Comparison of ENCODE assay signal across 19 mouse cellular contexts in genomic region chr2:164137754-164138153, GRCm38 (mm10). TPM values are rescaled to one million over a fixed set of nuclear protein-coding genes. Genes with fewer than 3 reads are reported as not detected.
DNase-seq lines count a peak whose midpoint lies in the region; ATAC-seq and TF ChIP-seq lines count a peak whose summit lies in the region.
"Had no signal": no experiment of that assay in that cellular context is flagged by ENCODE, and none has a peak within 500 bp of the region (broad histone marks: within the 10 kb centered on the region; RNA-seq: fewer than 3 reads in every experiment).

No protein-coding gene starts in this region.

- no peak overlapping the region for H3K27ac ChIP-seq in hindbrain, embryonic 11.5 days (ENCODE audit: low read depth, low read length)
- H3K27ac ChIP-seq in hindbrain, embryonic 12.5 days, result no peak overlapping the region
- H3K27ac ChIP-seq in limb, embryonic 10.5 days, result peak overlapping the region; percentile 61; the same call in 1 of the 2 replicates
- 0 out of 2 replicates have a peak overlapping the region, but pooled peaks have one; percentile 14 for H3K27ac ChIP-seq in stomach, postnatal 0 days (replicated peaks)
- H3K27ac ChIP-seq: hindbrain, postnatal 0 days had no signal

- no peak for ATAC-seq in hindbrain, embryonic 11.5 days (ENCODE audit: low FRiP score)
- no peak for ATAC-seq in hindbrain, embryonic 12.5 days (ENCODE audit: low FRiP score)
- no peak for ATAC-seq in stomach, postnatal 0 days (ENCODE audit: low FRiP score, low TSS enrichment)
- ATAC-seq: forebrain, embryonic 16.5 days; hindbrain, postnatal 0 days had no signal

- H3K36me3 ChIP-seq in hindbrain, embryonic 11.5 days (ENCODE audit: control insufficient read depth, insufficient read depth, low read length), result no peaks in the 10 kb centered on the region
- no peaks in the 10 kb centered on the region for H3K36me3 ChIP-seq in hindbrain, embryonic 12.5 days
- peaks cover 16% of the 10 kb centered on the region for H3K36me3 ChIP-seq in limb, embryonic 10.5 days
- no peaks in the 10 kb centered on the region for H3K36me3 ChIP-seq in stomach, postnatal 0 days (ENCODE audit: control insufficient read depth, insufficient read depth, low read length)

- no peaks in the 10 kb centered on the region for H3K4me1 ChIP-seq in hindbrain, embryonic 11.5 days (replicated peaks; ENCODE audit: control insufficient read depth, insufficient read depth, low read length)
- H3K4me1 ChIP-seq in hindbrain, embryonic 12.5 days, result peaks cover 24% of the 10 kb centered on the region
- H3K4me1 ChIP-seq in limb, embryonic 10.5 days, result peaks cover 29% of the 10 kb centered on the region
- H3K4me1 ChIP-seq in stomach, postnatal 0 days (replicated peaks; ENCODE audit: control insufficient read depth, insufficient read depth), result no peaks in the 10 kb centered on the region

- H3K9me3 ChIP-seq in hindbrain, embryonic 11.5 days (ENCODE audit: control insufficient read depth, low read length), result no peaks in the 10 kb centered on the region
- H3K9me3 ChIP-seq in hindbrain, embryonic 12.5 days (replicated peaks), result no peaks in the 10 kb centered on the region
- no peaks in the 10 kb centered on the region for H3K9me3 ChIP-seq in limb, embryonic 10.5 days (replicated peaks)
- no peaks in the 10 kb centered on the region for H3K9me3 ChIP-seq in stomach, postnatal 0 days (ENCODE audit: control insufficient read depth, low read length)

- DNase-seq in hindbrain, embryonic 11.5 days (ENCODE audit: low spot score), result no peak
- peak; percentile 54 for DNase-seq in right cerebral cortex, adult 18-20 months
- DNase-seq in right cerebral cortex, postnatal 14 days, result no peak
- no peak for DNase-seq in limb, embryonic 10.5 days (ENCODE audit: low spot score)
- DNase-seq in stomach, postnatal 0 days (ENCODE audit: low spot score), result no peak
- no peak for DNase-seq in adipocyte (ENCODE audit: low spot score)
- no peak for DNase-seq in testis, postnatal 10 days (ENCODE audit: low spot score)
- DNase-seq: adrenal gland, postnatal 10 days; cerebellum, adult 11 months; heart, adult 11 months; kidney, postnatal 14 days; lung, postnatal 14 days; spleen, adult 18-20 months; thymus, adult 2 months had no signal

- TF ChIP-seq CTCF in stomach, postnatal 0 days (IDR thresholded peaks at IDR 0.05; ENCODE audit: low read depth), result no peak

- no peak overlapping the region for H3K4me3 ChIP-seq in hindbrain, embryonic 11.5 days (ENCODE audit: low read depth, low read length)
- no peak overlapping the region for H3K4me3 ChIP-seq in hindbrain, embryonic 12.5 days
- no peak overlapping the region for H3K4me3 ChIP-seq in limb, embryonic 10.5 days
- H3K4me3 ChIP-seq in stomach, postnatal 0 days (ENCODE audit: low read depth, low read length), result no peak overlapping the region

- TF ChIP-seq EP300 in stomach, postnatal 0 days (optimal IDR thresholded peaks at IDR 0.05), result no peak

- H3K4me2 ChIP-seq in hindbrain, embryonic 11.5 days (replicated peaks; ENCODE audit: low read depth, low read length), result no peak overlapping the region
- no peak overlapping the region for H3K4me2 ChIP-seq in hindbrain, embryonic 12.5 days (replicated peaks)
- no peak overlapping the region for H3K4me2 ChIP-seq in stomach, postnatal 0 days (replicated peaks; ENCODE audit: low read depth)
- H3K4me2 ChIP-seq: liver, embryonic 11.5 days had no signal

- 0 out of 2 replicates have a peak overlapping the region, but pooled peaks have one; percentile 17 for H3K9ac ChIP-seq in hindbrain, embryonic 11.5 days (ENCODE audit: low read depth, low read length)
- no peak overlapping the region for H3K9ac ChIP-seq in hindbrain, embryonic 12.5 days
- no peak overlapping the region for H3K9ac ChIP-seq in stomach, postnatal 0 days (ENCODE audit: low read length)

- H3K27me3 ChIP-seq in hindbrain, embryonic 11.5 days (ENCODE audit: control insufficient read depth, insufficient read depth, low read length), result no peaks in the 10 kb centered on the region
- no peaks in the 10 kb centered on the region for H3K27me3 ChIP-seq in hindbrain, embryonic 12.5 days
- no peaks in the 10 kb centered on the region for H3K27me3 ChIP-seq in limb, embryonic 10.5 days (ENCODE audit: low read depth, poor library complexity, severe bottlenecking)
- H3K27me3 ChIP-seq in stomach, postnatal 0 days (ENCODE audit: control insufficient read depth, insufficient read depth, low read length), result no peaks in the 10 kb centered on the region

- WGBS in hindbrain, embryonic 11.5 days, result 76% methylated on average over 6 of the region's 6 CpGs
- WGBS in hindbrain, embryonic 12.5 days, result 56% methylated on average over 6 of the region's 6 CpGs
- 77% methylated on average over 6 of the region's 6 CpGs for WGBS in limb, embryonic 10.5 days
- 51% methylated on average over 6 of the region's 6 CpGs for WGBS in stomach, postnatal 0 days

RNA-seq across cellular contexts. Expression of gene Kcns1, which starts 33.2 kb away (rescaled TPM):
- polyA plus RNA-seq in hindbrain, embryonic 11.5 days (2014; fragmentation: Nextera tagmentation; extraction: Ambion mirVana), result 0.28 TPM in 1 of 2 replicates, not detected in the other
- polyA plus RNA-seq in hindbrain, embryonic 12.5 days (2016; fragmentation: Nextera tagmentation; extraction: Ambion mirVana), result 0.27 and 0.30 TPM in 2 replicates
- polyA plus RNA-seq in limb, embryonic 10.5 days (2016; fragmentation: Nextera tagmentation; extraction: Ambion mirVana), result 0.15 TPM in 1 of 2 replicates, not detected in the other
- polyA plus RNA-seq in stomach, postnatal 0 days (2015; fragmentation: Nextera tagmentation; extraction: Ambion mirVana), result 0.19 and 0.23 TPM in 2 replicates
- polyA plus RNA-seq: liver, embryonic 11.5 days had no signal

RNA-seq across cellular contexts. Expression of gene Wfdc5, which starts 44.8 kb away (rescaled TPM):
- not detected in 2 replicates for polyA plus RNA-seq in hindbrain, embryonic 11.5 days (2014; fragmentation: Nextera tagmentation; extraction: Ambion mirVana)
- polyA plus RNA-seq in hindbrain, embryonic 12.5 days (2016; fragmentation: Nextera tagmentation; extraction: Ambion mirVana), result not detected in 2 replicates
- not detected in 2 replicates for polyA plus RNA-seq in limb, embryonic 10.5 days (2016; fragmentation: Nextera tagmentation; extraction: Ambion mirVana)
- polyA plus RNA-seq in stomach, postnatal 0 days (2015; fragmentation: Nextera tagmentation; extraction: Ambion mirVana), result 63.2 and 68.6 TPM in 2 replicates
- polyA plus RNA-seq: embryonic facial prominence, embryonic 11.5 days; forebrain, embryonic 16.5 days; hindbrain, postnatal 0 days; liver, embryonic 11.5 days had no signal

RNA-seq across cellular contexts. Expression of gene Wfdc12, which starts 52.7 kb away (rescaled TPM):
- polyA plus RNA-seq in hindbrain, embryonic 11.5 days (2014; fragmentation: Nextera tagmentation; extraction: Ambion mirVana), result not detected in 2 replicates
- polyA plus RNA-seq in hindbrain, embryonic 12.5 days (2016; fragmentation: Nextera tagmentation; extraction: Ambion mirVana), result 0.31 TPM in 1 of 2 replicates, not detected in the other
- not detected in 2 replicates for polyA plus RNA-seq in limb, embryonic 10.5 days (2016; fragmentation: Nextera tagmentation; extraction: Ambion mirVana)
- polyA plus RNA-seq in stomach, postnatal 0 days (2015; fragmentation: Nextera tagmentation; extraction: Ambion mirVana), result 2.4 and 2.5 TPM in 2 replicates
- polyA plus RNA-seq: embryonic facial prominence, embryonic 11.5 days; forebrain, embryonic 16.5 days; hindbrain, postnatal 0 days; liver, embryonic 11.5 days had no signal

Comparison
In these comparisons a context has a peak if more than half of its experiments do, and no peak if none do; other contexts are left out.
1. H3K27ac ChIP-seq: peak in limb, embryonic 10.5 days (single experiment) and stomach, postnatal 0 days (single experiment); none in hindbrain, embryonic 11.5 days (single experiment) and hindbrain, embryonic 12.5 days (single experiment).
2. RNA of gene Wfdc5, which starts 44.8 kb away (polyA plus RNA-seq): 63.2 to 68.6 TPM in stomach, postnatal 0 days; not detected in hindbrain, embryonic 11.5 days, not detected in hindbrain, embryonic 12.5 days and not detected in limb, embryonic 10.5 days; every median in the first group is over 10 times any median in the second.